Mouse (Mus musculus) cerebellum, adult 2 months (tissue): ENCODE data around the gene Pgd.

Experiments used
- CTCF ChIP-seq: fragments of 200-500 bp; IDR thresholded peaks from 2 replicates; pipeline ENCODE4 v1.5.1; 2011; ENCODE audit warnings: low read depth, mild to moderate bottlenecking, control low read depth, low read length, moderate library complexity, borderline replicate concordance; ENCODE audit not compliant: insufficient read depth
- POLR2A ChIP-seq: fragments of 200-500 bp; IDR thresholded peaks from 2 replicates; pipeline ENCODE4 v1.6.1; 2011; ENCODE audit warnings: low read length, control low read depth, borderline replicate concordance; ENCODE audit not compliant: insufficient read depth

- TF ChIP-seq CTCF = no peak
- TF ChIP-seq POLR2A = no peak
These were observed 33.2 kb downstream of the Pgd start for GRCm38 (mm10) chr4:149133395-149133794.
